Mouse (Mus musculus): ENCODE data around the gene Rpgrip1. TPM values are rescaled to one million over a fixed set of nuclear protein-coding genes. Genes with fewer than 3 reads are reported as not detected.

Gene Rpgrip1
- polyA plus RNA-seq, 1 experiment: 1.2 TPM

GRCm38 (mm10) chr14:52190740-52191359, 80.3 kb downstream of the Rpgrip1 start:
- no peaks in the 10 kb centered on the region for H3K27me3 ChIP-seq (ENCODE audit: control insufficient read depth, insufficient read depth, low read length)
- peak; percentile 31 to 38 for DNase-seq
- H3K4me1 ChIP-seq (ENCODE audit: control insufficient read depth, insufficient read depth, low read length): no peaks in the 10 kb centered on the region; the same call in 1 of the 2 replicates
- no peak overlapping the region for H3K27ac ChIP-seq (ENCODE audit: insufficient read depth, low read length)
- TF ChIP-seq CTCF (IDR thresholded peaks at IDR 0.05; ENCODE audit: borderline replicate concordance, insufficient read depth, low read depth, low read length): peak; percentile 72
- TF ChIP-seq POLR2A (IDR thresholded peaks at IDR 0.05; ENCODE audit: borderline replicate concordance, insufficient read depth, low read length): no peak
- H3K4me3 ChIP-seq (replicated peaks; ENCODE audit: insufficient read depth, low read depth, low read length): no peak overlapping the region

- no peak overlapping the region for H3K27ac ChIP-seq (ENCODE audit: insufficient read depth, low read length)
- no peak for TF ChIP-seq POLR2A (IDR thresholded peaks at IDR 0.05; ENCODE audit: borderline replicate concordance, insufficient read depth, low read length)
- peak; percentile 50; the same call in 1 of the 2 replicates for TF ChIP-seq CTCF (IDR thresholded peaks at IDR 0.05; ENCODE audit: borderline replicate concordance, insufficient read depth, low read depth, low read length)
- no peaks in the 10 kb centered on the region; the same call in 1 of the 2 replicates for H3K4me1 ChIP-seq (ENCODE audit: control insufficient read depth, insufficient read depth, low read length)
- no peaks in the 10 kb centered on the region for H3K27me3 ChIP-seq (ENCODE audit: control insufficient read depth, insufficient read depth, low read length)
- DNase-seq: peak; percentile 36 to 48
- WGBS: 15% methylated on average over 3 of the region's 3 CpGs
- peak overlapping the region; percentile 2 for H3K4me3 ChIP-seq (replicated peaks; ENCODE audit: insufficient read depth, low read depth, low read length)
Observed at GRCm38 (mm10) chr14:52195691-52196090, 85.2 kb downstream of the Rpgrip1 start.

DNA sequence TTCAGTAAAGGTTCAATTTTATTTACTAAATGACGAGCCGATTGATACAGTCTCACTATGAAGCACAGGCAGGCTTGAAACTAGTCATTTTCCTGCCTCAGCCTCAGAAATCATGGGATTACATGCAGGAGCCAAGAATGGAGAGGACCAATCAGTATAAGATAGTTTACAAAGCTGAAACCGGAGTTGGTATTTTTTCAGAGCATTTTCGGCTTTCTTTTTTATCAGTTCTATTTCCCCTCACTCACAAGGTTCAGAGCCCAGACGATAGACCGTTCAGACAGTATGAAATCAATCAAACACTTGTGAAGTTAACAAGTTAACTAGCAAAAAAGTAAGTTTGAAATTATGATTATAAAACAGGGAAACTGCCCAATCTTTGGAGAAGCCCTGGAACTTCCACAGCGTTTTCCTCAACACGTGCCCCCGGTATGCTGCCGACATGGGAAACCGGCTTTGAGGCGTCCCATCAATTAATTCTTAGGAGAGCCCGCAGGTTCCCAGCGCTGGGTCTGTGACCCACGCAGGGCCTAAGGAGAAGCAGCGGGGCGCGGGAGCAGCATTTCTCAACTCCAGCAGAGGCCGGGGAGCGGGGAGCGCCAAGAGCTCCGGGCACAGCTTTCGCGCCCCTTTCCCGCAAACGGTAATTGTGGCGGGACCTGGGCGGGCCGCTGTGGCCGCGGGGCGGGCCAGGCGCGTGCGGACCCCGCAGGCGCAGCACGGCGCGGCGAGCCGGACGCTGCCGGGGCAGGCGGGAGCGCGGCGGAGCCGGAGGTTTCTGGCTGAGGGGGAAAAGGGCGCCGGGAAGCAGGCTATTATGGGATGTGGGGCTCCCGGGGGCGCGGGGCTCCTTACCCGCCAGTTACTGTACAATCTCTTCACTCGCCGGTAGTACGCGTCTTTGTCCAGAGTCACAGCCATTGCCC, 86.0 kb downstream of the Rpgrip1 start:
- H3K27ac ChIP-seq (ENCODE audit: insufficient read depth, low read length): peak overlapping the region; percentile 91; the same call in 1 of the 2 replicates
- H3K4me3 ChIP-seq (replicated peaks; ENCODE audit: insufficient read depth, low read depth, low read length): peak overlapping the region; percentile 88
- no peaks in the 10 kb centered on the region for H3K27me3 ChIP-seq (ENCODE audit: control insufficient read depth, insufficient read depth, low read length)
- DNase-seq: no peak
- no peaks in the 10 kb centered on the region; the same call in 1 of the 2 replicates for H3K4me1 ChIP-seq (ENCODE audit: control insufficient read depth, insufficient read depth, low read length)
- TF ChIP-seq POLR2A (IDR thresholded peaks at IDR 0.05; ENCODE audit: borderline replicate concordance, insufficient read depth, low read length): no peak
- TF ChIP-seq CTCF (IDR thresholded peaks at IDR 0.05; ENCODE audit: borderline replicate concordance, insufficient read depth, low read depth, low read length): no peak
- under 1% methylated on average over 54 of the region's 59 CpGs for WGBS

DNA sequence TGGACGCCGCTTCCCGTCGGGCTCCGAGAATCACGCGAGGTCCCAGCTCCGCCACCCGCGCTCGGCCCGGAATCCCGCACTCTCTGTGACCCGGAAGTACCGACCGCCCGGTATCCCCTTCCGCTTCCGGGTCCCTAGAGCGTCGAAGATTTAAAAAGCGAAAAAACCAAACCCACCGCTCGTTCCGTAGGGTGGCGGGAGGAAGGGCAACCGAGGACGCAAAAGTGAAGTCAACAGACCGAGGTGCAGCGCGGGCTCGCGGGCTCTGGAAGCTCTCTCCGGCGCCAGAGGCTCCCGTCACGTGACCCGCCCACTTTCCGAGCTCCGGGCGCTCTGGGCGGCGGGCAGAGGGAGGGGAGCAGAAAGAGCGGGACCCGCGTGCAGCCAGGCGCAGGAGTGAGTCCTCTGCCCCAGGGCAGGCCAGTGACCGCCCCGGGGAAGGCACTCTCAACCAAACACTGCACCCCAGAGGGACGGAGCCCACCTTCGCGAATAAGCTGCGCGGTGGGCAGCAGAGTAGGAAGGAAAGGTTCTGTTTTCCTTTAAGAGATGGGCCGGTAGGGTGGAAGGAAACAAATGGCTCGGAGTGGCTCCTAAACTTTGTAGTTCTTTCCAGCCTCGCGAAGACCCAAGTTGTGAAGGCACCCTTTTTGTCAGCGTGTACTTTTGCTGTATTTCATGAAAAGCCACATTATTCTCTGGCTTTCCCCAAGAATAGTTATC, 86.8 kb downstream of the Rpgrip1 start, which contains the start of gene Supt16:
Gene Supt16, minus strand, starts transcription at position 261 of the 723 bp plus-strand sequence.
- Histone ChIP-seq H3K4me3 (replicated peaks; ENCODE audit: insufficient read depth, low read depth, low read length) (peak within 1 kb of the TSS; percentile 88), H3K27ac (ENCODE audit: insufficient read depth, low read length) (peak within 1 kb of the TSS; percentile 91), H3K4me1 (ENCODE audit: control insufficient read depth, insufficient read depth, low read length) (no peaks in the 10 kb centered on the region; the same call in 1 of the 2 replicates), H3K27me3 (ENCODE audit: control insufficient read depth, insufficient read depth, low read length) (no peaks in the 10 kb centered on the region)
- DNase-seq: peak; percentile 80 to 88
- under 1% methylated on average over 59 of the region's 59 CpGs for WGBS
- TF ChIP-seq CTCF (IDR thresholded peaks at IDR 0.05; ENCODE audit: borderline replicate concordance, insufficient read depth, low read depth, low read length) (no peak), POLR2A (IDR thresholded peaks at IDR 0.05; ENCODE audit: borderline replicate concordance, insufficient read depth, low read length) (peak; percentile 47)

DNA sequence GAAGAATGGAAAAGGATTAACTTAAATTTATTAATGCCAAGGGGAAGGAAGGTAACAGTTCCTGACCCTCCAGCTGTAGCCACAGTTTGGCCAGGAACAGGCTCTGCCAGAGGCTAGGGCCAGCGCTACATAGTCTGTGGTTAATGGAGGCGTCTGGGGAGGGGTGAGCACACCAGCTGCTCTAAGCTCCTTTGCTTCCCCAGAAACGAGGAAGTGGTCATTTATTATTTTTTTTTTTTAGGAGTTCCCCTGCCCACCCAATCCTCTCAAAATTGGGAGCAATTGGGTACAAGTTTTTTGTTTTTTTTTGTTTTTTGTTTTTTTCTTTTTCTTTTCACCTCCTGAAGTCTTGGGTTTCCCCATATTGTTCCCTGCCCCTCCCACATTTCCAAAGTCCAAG, 87.6 kb downstream of the Rpgrip1 start:
- 11% methylated on average over 3 of the region's 3 CpGs for WGBS
- H3K27ac ChIP-seq (ENCODE audit: insufficient read depth, low read length): no peak overlapping the region
- no peak overlapping the region for H3K4me3 ChIP-seq (replicated peaks; ENCODE audit: insufficient read depth, low read depth, low read length)

GRCm38 (mm10) chr14:52199412-52199811, 88.9 kb downstream of the Rpgrip1 start:
- WGBS: 94% methylated on average over 4 of the region's 4 CpGs
- H3K27me3 ChIP-seq (ENCODE audit: control insufficient read depth, insufficient read depth, low read length): no peaks in the 10 kb centered on the region
- DNase-seq: no peak
- H3K4me3 ChIP-seq (replicated peaks; ENCODE audit: insufficient read depth, low read depth, low read length): no peak overlapping the region
- no peak overlapping the region for H3K27ac ChIP-seq (ENCODE audit: insufficient read depth, low read length)
- no peaks in the 10 kb centered on the region; the same call in 1 of the 2 replicates for H3K4me1 ChIP-seq (ENCODE audit: control insufficient read depth, insufficient read depth, low read length)
- TF ChIP-seq POLR2A (IDR thresholded peaks at IDR 0.05; ENCODE audit: borderline replicate concordance, insufficient read depth, low read length) (no peak), CTCF (IDR thresholded peaks at IDR 0.05; ENCODE audit: borderline replicate concordance, insufficient read depth, low read depth, low read length) (no peak)

More for the DNA sequence above, 87.6 kb downstream of the Rpgrip1 start:
- no peak for TF ChIP-seq CTCF (IDR thresholded peaks at IDR 0.05; ENCODE audit: borderline replicate concordance, insufficient read depth, low read depth, low read length)
- TF ChIP-seq POLR2A (IDR thresholded peaks at IDR 0.05; ENCODE audit: borderline replicate concordance, insufficient read depth, low read length): no peak
- no peaks in the 10 kb centered on the region for H3K27me3 ChIP-seq (ENCODE audit: control insufficient read depth, insufficient read depth, low read length)
- no peaks in the 10 kb centered on the region; the same call in 1 of the 2 replicates for H3K4me1 ChIP-seq (ENCODE audit: control insufficient read depth, insufficient read depth, low read length)
- DNase-seq: no peak

Other genes starting within 250 kb of the Rpgrip1 start
- gene Mettl17, start 225.9 kb upstream of the Rpgrip1 start, polyA plus RNA-seq (2012; rRNA removed): 52.5 and 55.4 TPM in 2 replicates
- 13.8 and 15.0 TPM in 2 replicates for gene Slc39a2, start 217.8 kb upstream of the Rpgrip1 start, polyA plus RNA-seq (2012; rRNA removed)
- gene Ndrg2, start 196.5 kb upstream of the Rpgrip1 start, polyA plus RNA-seq (2012; rRNA removed): 997 and 1,033 TPM in 2 replicates
- not detected in 2 replicates for gene Tppp2, start 192.3 kb upstream of the Rpgrip1 start, polyA plus RNA-seq (2012; rRNA removed)
- gene Rnase13, start 187.9 kb upstream of the Rpgrip1 start, polyA plus RNA-seq (2012; rRNA removed): 0.10 TPM in 1 of 2 replicates, not detected in the other
- gene Arhgef40, start 126.0 kb upstream of the Rpgrip1 start, polyA plus RNA-seq (2012; rRNA removed): 44.1 and 48.0 TPM in 2 replicates
- gene Tmem253, start 95.0 kb upstream of the Rpgrip1 start, polyA plus RNA-seq (2012; rRNA removed): 2.0 and 2.4 TPM in 2 replicates
- 184 and 188 TPM in 2 replicates for gene Zfp219, start 90.0 kb upstream of the Rpgrip1 start, polyA plus RNA-seq (2012; rRNA removed)
- gene Olfr221, start 68.2 kb upstream of the Rpgrip1 start, polyA plus RNA-seq (2012; rRNA removed): 0.03 and 0.10 TPM in 2 replicates
- 254 and 281 TPM in 2 replicates for gene Hnrnpc, start 6.7 kb upstream of the Rpgrip1 start, polyA plus RNA-seq (2012; rRNA removed)
- 32.2 and 33.9 TPM in 2 replicates for gene Supt16, start 86.7 kb downstream of the Rpgrip1 start, polyA plus RNA-seq (2012; rRNA removed)
- gene Chd8, start 147.1 kb downstream of the Rpgrip1 start, polyA plus RNA-seq (2012; rRNA removed): 66.8 and 67.6 TPM in 2 replicates
- gene Tox4, start 168.4 kb downstream of the Rpgrip1 start, polyA plus RNA-seq (2012; rRNA removed): 40.2 and 45.2 TPM in 2 replicates
- 37.0 and 37.7 TPM in 2 replicates for gene Rab2b, start 168.8 kb downstream of the Rpgrip1 start, polyA plus RNA-seq (2012; rRNA removed)
- 36.4 and 40.6 TPM in 2 replicates for gene Mettl3, start 194.4 kb downstream of the Rpgrip1 start, polyA plus RNA-seq (2012; rRNA removed)
- 60.0 TPM in 2 replicates for gene Sall2, start 218.1 kb downstream of the Rpgrip1 start, polyA plus RNA-seq (2012; rRNA removed)
- gene Olfr1513, start 245.7 kb downstream of the Rpgrip1 start, polyA plus RNA-seq (2012; rRNA removed): not detected in 2 replicates